Mouse (Mus musculus) midbrain, embryonic 15.5 days (tissue): Measurements from ENCODE around the gene Sct. TPM values are rescaled to one million over a fixed set of nuclear protein-coding genes. Genes with fewer than 3 reads are reported as not detected.
"Not testable (repeated sequence)": the region's sequence is repeated elsewhere in the genome, so short reads cannot be mapped to it uniquely, and the experiment has no call there.

Source experiments
- ATAC-seq: fragments of 200-750 bp; cut with Nextera tagmentation; replicated peaks from 2 replicates; pipeline ENCODE4 v1.8.0; 2017; ENCODE audit warnings: moderate TSS enrichment
- H3K27ac ChIP-seq: fragments of 300-500 bp; sonication (generic); 2 replicates; pipeline ENCODE4 v1.5.1; 2015; ENCODE audit warnings: mild to moderate bottlenecking, inconsistent platforms
- H3K27me3 ChIP-seq: fragments of 300-500 bp; sonication (generic); replicated peaks from 2 replicates; pipeline ENCODE4 v1.6.1; 2015; ENCODE audit warnings: inconsistent platforms
- H3K36me3 ChIP-seq: fragments of 300-500 bp; sonication (generic); replicated peaks from 2 replicates; pipeline ENCODE4 v1.6.1; 2015; ENCODE audit warnings: inconsistent platforms
- H3K4me1 ChIP-seq: fragments of 300-500 bp; sonication (generic); 2 replicates; pipeline ENCODE4 v1.6.1; 2015; ENCODE audit warnings: inconsistent platforms
- H3K4me2 ChIP-seq: fragments of 300-500 bp; sonication (generic); 2 replicates; pipeline ENCODE4 v1.6.1; 2015; ENCODE audit warnings: inconsistent platforms, mild to moderate bottlenecking, moderate library complexity
- H3K4me3 ChIP-seq: fragments of 300-500 bp; sonication (generic); 2 replicates; pipeline ENCODE4 v1.5.1; 2015; ENCODE audit warnings: mild to moderate bottlenecking, inconsistent platforms
- H3K9ac ChIP-seq: fragments of 300-500 bp; sonication (generic); 2 replicates; pipeline ENCODE4 v1.6.1; 2015; ENCODE audit warnings: mild to moderate bottlenecking, inconsistent platforms
- H3K9me3 ChIP-seq: fragments of 300-500 bp; sonication (generic); 2 replicates; pipeline ENCODE4 v1.6.1; 2016; ENCODE audit warnings: inconsistent platforms
- WGBS: fragments of 180-500 bp; shearing (Covaris S2); methylation state at CpG from one replicate; pipeline ENCODE4 v1.1.7; 2015; ENCODE audit warnings: mixed read lengths; 5-methylcytosine and 5-hydroxymethylcytosine counted together
- polyA plus RNA-seq: library from polyadenylated mRNA; unstranded; fragments of >200 nt; fragmentation: Nextera tagmentation; extraction: Ambion mirVana; gene quantifications from 2 replicates; pipeline ENCODE4 v1.2.1, GENCODE M21; 2015

Gene Sct
- polyA plus RNA-seq, 1 experiment from 2014 or later, result 1.6 TPM

DNA sequence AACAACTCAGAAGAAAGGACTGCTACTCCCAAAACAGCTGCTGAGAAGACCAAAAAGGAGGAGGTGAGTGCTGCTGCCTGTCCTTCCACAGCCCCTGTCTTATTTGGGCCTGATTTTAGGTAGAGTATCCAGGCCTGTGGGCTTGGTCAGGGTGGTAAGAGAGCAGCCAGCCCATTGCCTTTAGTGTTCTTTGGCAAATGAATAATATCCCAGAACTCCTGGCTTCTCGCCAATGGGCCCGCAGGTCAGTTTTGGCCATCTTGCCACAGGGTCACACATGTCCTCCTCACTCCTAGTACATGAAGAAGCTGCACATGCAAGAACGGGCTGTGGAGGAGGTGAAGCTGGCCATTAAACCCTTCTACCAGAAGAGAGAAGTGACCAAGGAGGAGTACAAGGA is 17.5 kb downstream of the Sct start:
- Histone ChIP-seq H3K36me3 (peaks cover 69% of the 10 kb centered on the region), H3K27ac (no peak overlapping the region), H3K4me2 (no peak overlapping the region), H3K4me3 (no peak overlapping the region), H3K9ac (no peak overlapping the region), H3K4me1 (peaks cover 5% of the 10 kb centered on the region; the same call in 1 of the 2 replicates), H3K27me3 (no peaks in the 10 kb centered on the region), H3K9me3 (no peaks in the 10 kb centered on the region)
- ATAC-seq, result no peak
- WGBS, result 96% methylated on average over 3 of the region's 3 CpGs

DNA sequence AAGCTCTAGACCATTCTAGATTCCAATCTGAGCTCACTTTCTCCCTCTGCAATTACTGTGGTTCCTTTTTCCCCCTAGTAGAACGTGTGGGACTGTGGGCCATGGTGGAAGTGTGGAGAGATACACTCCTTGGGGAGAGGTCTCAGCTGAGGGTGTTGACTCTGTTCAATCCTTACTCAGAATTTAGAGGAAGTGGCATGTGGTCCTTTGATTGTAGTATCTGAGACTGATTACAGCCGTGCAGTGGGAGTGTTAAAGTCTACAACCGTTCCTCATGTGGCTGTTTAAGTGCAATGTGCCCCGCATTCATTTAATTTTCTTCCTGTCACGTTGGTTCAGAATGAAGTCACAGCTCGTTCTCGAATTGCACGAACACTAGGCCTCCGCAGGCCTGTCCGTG is 22.8 kb downstream of the Sct start:
- WGBS, result 93% methylated on average over 10 of the region's 10 CpGs
- H3K4me1 ChIP-seq, result no peaks in the 10 kb centered on the region

GRCm38 (mm10) chr7:141250486-141250885 is 28.4 kb downstream of the Sct start:
- peaks cover 37% of the 10 kb centered on the region for H3K36me3 ChIP-seq
- not testable (repeated sequence) for H3K27ac ChIP-seq, H3K4me3 ChIP-seq, ATAC-seq, H3K27me3 ChIP-seq, H3K4me1 ChIP-seq, H3K9ac ChIP-seq, H3K4me2 ChIP-seq, H3K9me3 ChIP-seq
- 95% methylated on average over 4 of the region's 4 CpGs for WGBS

More for the DNA sequence above, 22.8 kb downstream of the Sct start:
- Histone ChIP-seq H3K4me2 (no peak overlapping the region), H3K4me3 (no peak overlapping the region), H3K27me3 (no peaks in the 10 kb centered on the region), H3K9ac (no peak overlapping the region), H3K27ac (no peak overlapping the region), H3K36me3 (peaks cover 63% of the 10 kb centered on the region), H3K9me3 (no peaks in the 10 kb centered on the region)
- no peak for ATAC-seq

DNA sequence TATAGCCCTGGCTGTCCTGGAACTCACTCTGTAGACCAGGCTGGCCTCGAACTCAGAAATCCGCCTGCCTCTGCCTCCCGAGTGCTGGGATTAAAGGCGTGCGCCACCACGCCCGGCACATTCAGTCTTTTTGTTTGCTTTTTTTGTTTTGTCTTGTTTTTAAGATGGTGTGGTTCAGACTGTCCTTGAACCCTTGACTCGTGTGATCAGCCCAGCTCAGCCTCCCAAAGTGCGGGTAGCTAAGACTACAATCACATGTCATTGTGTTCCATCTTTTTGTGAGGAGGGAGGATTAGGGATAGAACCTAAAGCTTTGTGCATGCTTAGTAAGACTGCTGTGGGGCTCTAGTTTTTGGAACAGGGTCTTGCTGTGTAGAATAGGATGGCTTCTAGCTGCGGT is 47.4 kb downstream of the Sct start:
- Histone ChIP-seq H3K4me1 (peaks cover 25% of the 10 kb centered on the region), H3K9ac (no peak overlapping the region), H3K27ac (no peak overlapping the region), H3K4me3 (no peak overlapping the region), H3K9me3 (no peaks in the 10 kb centered on the region), H3K4me2 (no peak overlapping the region), H3K36me3 (peaks cover 39% of the 10 kb centered on the region), H3K27me3 (no peaks in the 10 kb centered on the region)
- 89% methylated on average over 9 of the region's 10 CpGs for WGBS
- ATAC-seq, result no peak

DNA sequence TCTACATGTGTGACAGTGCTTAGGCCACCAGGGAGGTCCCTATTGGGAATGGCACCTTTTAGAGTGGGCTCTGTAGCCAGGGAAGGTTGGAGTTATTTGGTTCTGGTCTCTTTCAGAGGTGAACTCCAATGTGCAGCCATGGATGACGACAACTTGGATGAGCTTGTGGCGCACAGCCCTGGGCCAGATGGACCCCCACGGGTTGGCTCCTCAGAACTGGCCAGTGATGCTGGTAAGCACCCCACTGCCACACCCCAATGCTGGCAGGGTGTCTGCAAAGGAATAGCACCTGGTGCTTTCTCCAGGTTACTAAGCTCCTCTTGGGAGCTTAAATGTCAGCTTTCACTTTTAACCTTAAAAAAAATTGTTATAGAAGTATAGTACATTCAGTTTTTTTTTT is 47.8 kb downstream of the Sct start:
- peaks cover 25% of the 10 kb centered on the region for H3K4me1 ChIP-seq
- ATAC-seq, result no peak
- 94% methylated on average over 3 of the region's 3 CpGs for WGBS
- no peak overlapping the region for H3K9ac ChIP-seq
- no peak overlapping the region for H3K4me3 ChIP-seq
- no peak overlapping the region for H3K27ac ChIP-seq
- H3K4me2 ChIP-seq, result no peak overlapping the region
- peaks cover 39% of the 10 kb centered on the region for H3K36me3 ChIP-seq
- H3K27me3 ChIP-seq, result no peaks in the 10 kb centered on the region
- no peaks in the 10 kb centered on the region for H3K9me3 ChIP-seq

GRCm38 (mm10) chr7:141230570-141230969 is 48.4 kb downstream of the Sct start:
- Histone ChIP-seq H3K4me1 (peaks cover 25% of the 10 kb centered on the region), H3K27me3 (no peaks in the 10 kb centered on the region), H3K9me3 (no peaks in the 10 kb centered on the region), H3K4me2 (peak overlapping the region; percentile 76; the same call in 1 of the 2 replicates), H3K27ac (no peak overlapping the region), H3K9ac (no peak overlapping the region), H3K36me3 (peaks cover 39% of the 10 kb centered on the region), H3K4me3 (no peak overlapping the region)
- no peak for ATAC-seq
- 96% methylated on average over 4 of the region's 4 CpGs for WGBS

DNA sequence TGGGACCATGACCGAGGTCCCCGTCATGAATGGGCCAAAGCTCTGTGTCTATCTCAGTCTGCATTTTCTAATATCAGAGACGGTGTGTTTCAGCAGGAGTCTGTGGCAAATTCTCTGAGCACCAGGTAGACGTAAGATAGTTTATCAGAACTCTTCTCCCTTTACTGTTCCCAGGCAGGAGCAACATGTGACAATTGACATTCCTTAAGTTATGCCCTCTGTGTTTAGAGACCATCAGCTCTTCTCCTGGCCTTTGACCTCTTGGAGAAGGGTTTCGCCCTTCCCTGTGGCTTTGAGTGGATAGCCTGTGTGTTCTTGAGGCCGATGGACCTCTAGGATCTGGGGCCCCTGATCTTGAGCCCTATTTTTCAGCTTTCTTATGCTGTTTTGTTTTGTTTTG is 49.2 kb downstream of the Sct start:
- H3K36me3 ChIP-seq, result peaks cover 34% of the 10 kb centered on the region
- peak overlapping the region; percentile 76 for H3K4me2 ChIP-seq
- peak overlapping the region; percentile 93; the same call in 1 of the 2 replicates for H3K9ac ChIP-seq
- no peak overlapping the region for H3K27ac ChIP-seq
- no peak for ATAC-seq
- WGBS, result 62% methylated on average over 6 of the region's 6 CpGs
- peaks cover 25% of the 10 kb centered on the region for H3K4me1 ChIP-seq
- no peaks in the 10 kb centered on the region for H3K9me3 ChIP-seq
- no peaks in the 10 kb centered on the region for H3K27me3 ChIP-seq
- peak overlapping the region; percentile 83 for H3K4me3 ChIP-seq

Other genes with a start within 250 kb of the Sct start
- 59.2 and 64.1 TPM in 2 replicates for gene B4galnt4, start 218.0 kb downstream of the Sct start, polyA plus RNA-seq
- 0.84 TPM in 1 of 2 replicates, not detected in the other for gene Pkp3, start 200.9 kb downstream of the Sct start, polyA plus RNA-seq
- gene Sigirr, start 178.6 kb downstream of the Sct start, polyA plus RNA-seq, result 2.3 and 2.7 TPM in 2 replicates
- 0.36 and 0.42 TPM in 2 replicates for gene Ano9, start 161.3 kb downstream of the Sct start, polyA plus RNA-seq
- 83.3 and 86.2 TPM in 2 replicates for gene Ptdss2, start 156.8 kb downstream of the Sct start, polyA plus RNA-seq
- gene Rnh1, start 106.3 kb downstream of the Sct start, polyA plus RNA-seq, result 40.6 and 44.4 TPM in 2 replicates
- 181 and 195 TPM in 2 replicates for gene Hras, start 85.1 kb downstream of the Sct start, polyA plus RNA-seq
- 12.8 and 13.8 TPM in 2 replicates for gene Lrrc56, start 85.0 kb downstream of the Sct start, polyA plus RNA-seq
- 0.87 and 1.4 TPM in 2 replicates for gene Lmntd2, start 65.1 kb downstream of the Sct start, polyA plus RNA-seq
- gene Rassf7, start 63.3 kb downstream of the Sct start, polyA plus RNA-seq, result 24.0 and 26.3 TPM in 2 replicates
- 77.3 and 85.7 TPM in 2 replicates for gene Phrf1, start 50.3 kb downstream of the Sct start, polyA plus RNA-seq
- gene Irf7, start 12.7 kb downstream of the Sct start, polyA plus RNA-seq, result 2.1 and 4.2 TPM in 2 replicates
- gene Cdhr5, start 2.3 kb downstream of the Sct start, polyA plus RNA-seq, result not detected in 2 replicates
- gene Drd4, start 12.9 kb upstream of the Sct start, polyA plus RNA-seq, result 0.74 and 0.96 TPM in 2 replicates
- 224 and 234 TPM in 2 replicates for gene Deaf1, start 48.6 kb upstream of the Sct start, polyA plus RNA-seq
- gene Tmem80, start 48.6 kb upstream of the Sct start, polyA plus RNA-seq, result 63.0 and 63.3 TPM in 2 replicates
- gene Eps8l2, start 59.7 kb upstream of the Sct start, polyA plus RNA-seq, result 0.49 and 0.66 TPM in 2 replicates
- gene Taldo1, start 113.1 kb upstream of the Sct start, polyA plus RNA-seq, result 292 and 298 TPM in 2 replicates
- 57.2 and 59.5 TPM in 2 replicates for gene Gatd1, start 135.0 kb upstream of the Sct start, polyA plus RNA-seq
- 111 and 113 TPM in 2 replicates for gene Cend1, start 150.4 kb upstream of the Sct start, polyA plus RNA-seq
- gene Slc25a22, start 158.8 kb upstream of the Sct start, polyA plus RNA-seq, result 109 and 120 TPM in 2 replicates
- gene Pidd1, start 164.9 kb upstream of the Sct start, polyA plus RNA-seq, result 3.4 and 3.8 TPM in 2 replicates
- gene Rplp2, start 168.2 kb upstream of the Sct start, polyA plus RNA-seq, result 597 and 636 TPM in 2 replicates
- 17.7 and 20.1 TPM in 2 replicates for gene Pnpla2, start 176.1 kb upstream of the Sct start, polyA plus RNA-seq
- gene Cracr2b, start 182.0 kb upstream of the Sct start, polyA plus RNA-seq, result 7.6 and 8.7 TPM in 2 replicates
- gene Cd151, start 188.3 kb upstream of the Sct start, polyA plus RNA-seq, result 18.8 and 20.5 TPM in 2 replicates
- gene Polr2l, start 196.0 kb upstream of the Sct start, polyA plus RNA-seq, result 82.4 and 83.8 TPM in 2 replicates
- 49.1 and 55.3 TPM in 2 replicates for gene Tspan4, start 196.1 kb upstream of the Sct start, polyA plus RNA-seq